Mouse (Mus musculus): ENCODE results near the gene Gm20809. TPM values are rescaled to one million over a fixed set of nuclear protein-coding genes. Genes with fewer than 3 reads are reported as not detected.
"Not testable (repeated sequence)": the region's sequence is repeated elsewhere in the genome, so short reads cannot be mapped to it uniquely, and the experiment has no call there.

Gene Gm20809
- not detected in 2 replicates for polyA plus RNA-seq (2016; fragmentation: Nextera tagmentation; extraction: Ambion mirVana)

- not testable (repeated sequence) for H3K27me3 ChIP-seq (ENCODE audit: poor library complexity, severe bottlenecking); H3K27ac ChIP-seq; DNase-seq (ENCODE audit: extremely low spot score, low spot score); H3K4me1 ChIP-seq; H3K9me3 ChIP-seq; H3K4me3 ChIP-seq; H3K36me3 ChIP-seq (replicated peaks)
- WGBS, result no CpG with 5 or more reads among the region's 3 CpGs
Observed at GRCm38 (mm10) chrY:24454757-24455156, at the start of gene Gm20809. Gene Gm20809 (plus strand): TSS chrY:24455057.

All from forebrain, embryonic 10.5 days (tissue).